Mouse (Mus musculus) intestine, postnatal 0 days (tissue): ENCODE data around the gene Sept9. TPM values are rescaled to one million over a fixed set of nuclear protein-coding genes. Genes with fewer than 3 reads are reported as not detected.

Experiments
- ATAC-seq: fragments of 200-750 bp; cut with Nextera tagmentation; 2 replicates; pipeline ENCODE4 v1.8.0; 2017; ENCODE audit warnings: mild to moderate bottlenecking, moderate TSS enrichment, moderate library complexity
- H3K27ac ChIP-seq: fragments of 300-500 bp; sonication (generic); 2 replicates; pipeline ENCODE4 v1.5.1; 2014; ENCODE audit warnings: mild to moderate bottlenecking, low read depth, low read length, moderate library complexity
- H3K27me3 ChIP-seq: fragments of 300-500 bp; sonication (generic); replicated peaks from 2 replicates; pipeline ENCODE4 v1.6.1; 2014; ENCODE audit warnings: low read length, mixed read lengths; ENCODE audit not compliant: control insufficient read depth, insufficient read depth
- H3K36me3 ChIP-seq: fragments of 300-500 bp; sonication (generic); 2 replicates; pipeline ENCODE4 v1.6.1; 2014; ENCODE audit warnings: mild to moderate bottlenecking, moderate library complexity; ENCODE audit not compliant: control insufficient read depth, insufficient read depth
- H3K4me1 ChIP-seq: fragments of 300-500 bp; sonication (generic); replicated peaks from 2 replicates; pipeline ENCODE4 v1.6.1; 2014; ENCODE audit warnings: antibody characterized with exemption, low read length, mixed read lengths; ENCODE audit not compliant: control insufficient read depth, insufficient read depth
- H3K4me2 ChIP-seq: fragments of 300-500 bp; sonication (generic); replicated peaks from 2 replicates; pipeline ENCODE4 v1.6.1; 2014; ENCODE audit warnings: low read depth, mild to moderate bottlenecking, moderate library complexity
- H3K4me3 ChIP-seq: fragments of 300-500 bp; sonication (generic); 2 replicates; pipeline ENCODE4 v1.5.1; 2014; ENCODE audit warnings: low read depth, low read length
- H3K9ac ChIP-seq: fragments of 300-500 bp; sonication (generic); 2 replicates; pipeline ENCODE4 v1.6.1; 2014; ENCODE audit warnings: mild to moderate bottlenecking, low read depth, low read length
- H3K9me3 ChIP-seq: fragments of 300-500 bp; sonication (generic); 2 replicates; pipeline ENCODE4 v1.6.1; 2016; ENCODE audit warnings: mixed run types; ENCODE audit not compliant: control insufficient read depth
- CTCF ChIP-seq: sonication (generic); IDR thresholded peaks from 2 replicates; pipeline ENCODE4 v1.5.1; 2016; ENCODE audit warnings: low read depth, mild to moderate bottlenecking, control low read depth, antibody characterized with exemption, moderate library complexity
- WGBS: fragments of 180-500 bp; shearing (Covaris S2); extraction: QIAGEN DNeasy Blood & Tissue Kit; methylation state at CpG from one replicate; pipeline ENCODE4 v1.1.7; 2014; 5-methylcytosine and 5-hydroxymethylcytosine counted together
- polyA plus RNA-seq: library from polyadenylated mRNA; unstranded; fragments of >200 nt; fragmentation: Nextera tagmentation; extraction: Ambion mirVana; gene quantifications from 2 replicates; pipeline ENCODE4 v1.2.1, GENCODE M21; 2015

Sept9 gene
- polyA plus RNA-seq, 1 experiment from 2014 or later = 74.5 TPM

DNA sequence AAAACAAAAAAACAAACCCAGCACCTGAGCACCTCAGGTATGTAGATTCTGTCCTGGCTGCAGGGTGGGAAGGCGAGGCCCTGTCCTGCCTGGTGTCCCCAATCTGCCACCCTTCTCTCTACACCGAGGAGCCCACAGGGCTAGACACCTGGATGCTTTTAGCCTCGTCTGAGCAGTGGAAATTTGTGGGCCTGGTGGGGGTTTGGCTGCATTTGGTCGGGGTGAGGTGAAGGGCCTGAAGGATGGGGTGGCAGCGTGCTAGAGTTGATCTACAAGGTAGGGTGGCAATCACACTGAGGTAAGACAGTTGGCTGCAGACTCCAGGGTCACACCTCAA lies 125.6 kb downstream of the Sept9 start:
- H3K36me3 ChIP-seq = no peaks in the 10 kb centered on the region

DNA sequence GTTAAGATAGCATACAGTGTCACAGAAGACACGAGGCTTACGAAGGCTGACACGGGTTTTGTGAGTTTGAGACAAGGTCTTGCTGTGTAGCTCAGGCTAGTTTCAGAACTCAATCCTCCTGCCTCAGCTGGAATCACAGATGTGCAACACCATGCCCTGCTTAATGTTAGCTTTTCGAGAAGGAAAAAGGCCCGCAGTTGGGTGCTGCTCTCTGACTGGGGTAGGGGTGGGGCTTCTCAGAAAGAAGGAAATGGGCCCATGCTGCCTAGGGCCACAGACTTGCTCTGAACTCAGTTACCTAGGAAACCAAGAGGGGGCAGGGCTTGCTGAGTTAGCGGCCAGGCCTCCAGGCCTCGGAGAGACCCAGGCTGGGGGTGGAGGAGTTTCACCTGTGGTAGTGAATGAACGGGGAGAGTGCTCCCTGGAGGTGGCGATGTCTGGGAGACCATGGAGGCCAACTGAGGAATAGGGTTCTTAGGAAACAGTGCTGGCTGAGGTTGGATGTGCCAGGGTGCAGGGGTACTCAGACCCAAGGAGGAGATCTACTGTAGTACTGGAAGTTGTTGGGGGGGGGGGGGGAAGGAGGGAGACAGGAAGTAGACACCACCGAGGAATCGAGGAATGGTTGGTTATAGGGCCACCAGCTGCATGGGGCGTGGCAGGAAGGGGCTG lies 126.1 kb downstream of the Sept9 start:
- H3K4me1 ChIP-seq = peaks cover 17% of the 10 kb centered on the region
- H3K4me3 ChIP-seq = no peak overlapping the region
- 36% methylated on average over 12 of the region's 12 CpGs for WGBS
- H3K36me3 ChIP-seq = no peaks in the 10 kb centered on the region
- no peak for ATAC-seq
- no peak overlapping the region for H3K27ac ChIP-seq
- TF ChIP-seq CTCF = no peak
- H3K27me3 ChIP-seq = no peaks in the 10 kb centered on the region
- no peak overlapping the region for H3K9ac ChIP-seq
- no peak overlapping the region for H3K4me2 ChIP-seq
- H3K9me3 ChIP-seq = no peaks in the 10 kb centered on the region

More for the DNA sequence above, 125.6 kb downstream of the Sept9 start:
- no peak overlapping the region for H3K4me2 ChIP-seq
- no peaks in the 10 kb centered on the region for H3K27me3 ChIP-seq
- no peak overlapping the region for H3K4me3 ChIP-seq
- 72% methylated on average over 5 of the region's 5 CpGs for WGBS
- H3K27ac ChIP-seq = no peak overlapping the region
- no peak overlapping the region for H3K9ac ChIP-seq
- TF ChIP-seq CTCF = no peak
- H3K4me1 ChIP-seq = peaks cover 21% of the 10 kb centered on the region
- no peak for ATAC-seq
- no peaks in the 10 kb centered on the region for H3K9me3 ChIP-seq

DNA sequence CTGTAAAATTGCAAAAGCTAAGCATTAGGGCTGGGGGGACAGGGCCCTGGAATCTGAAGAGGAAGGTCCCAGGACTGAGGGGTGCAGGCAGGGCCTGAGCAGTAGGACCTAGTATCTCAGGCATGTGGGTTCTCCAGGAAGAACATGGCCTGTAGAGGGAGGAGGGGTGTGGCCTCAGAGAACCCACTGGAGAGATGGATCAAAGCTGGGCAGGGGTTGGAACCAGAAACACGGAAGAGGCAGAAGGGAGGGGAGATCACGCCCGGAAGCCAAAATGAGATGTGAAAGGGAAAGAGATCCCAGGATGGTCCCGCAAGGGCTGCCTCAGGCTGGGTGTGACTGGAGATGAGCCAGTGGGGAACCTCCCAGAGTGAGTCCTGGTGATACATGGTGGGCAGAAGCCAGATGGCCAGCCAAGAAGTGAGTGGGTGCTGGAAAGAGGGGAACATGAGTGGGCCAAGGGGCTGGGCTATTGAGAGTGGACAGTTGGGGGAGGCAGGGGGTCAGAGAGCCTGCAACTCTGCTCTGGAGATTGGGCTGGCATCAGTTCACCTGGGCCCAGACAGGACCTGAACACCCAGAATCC lies 126.8 kb downstream of the Sept9 start:
- Histone ChIP-seq H3K4me3 (no peak overlapping the region), H3K4me1 (peaks cover 19% of the 10 kb centered on the region), H3K27me3 (no peaks in the 10 kb centered on the region), H3K36me3 (no peaks in the 10 kb centered on the region), H3K4me2 (no peak overlapping the region), H3K27ac (no peak overlapping the region), H3K9me3 (no peaks in the 10 kb centered on the region), H3K9ac (no peak overlapping the region)
- TF ChIP-seq CTCF = peak; percentile 64
- WGBS = 59% methylated on average over 4 of the region's 4 CpGs
- ATAC-seq = 0 out of 2 replicates have a peak, but pooled peaks have one; percentile 20

DNA sequence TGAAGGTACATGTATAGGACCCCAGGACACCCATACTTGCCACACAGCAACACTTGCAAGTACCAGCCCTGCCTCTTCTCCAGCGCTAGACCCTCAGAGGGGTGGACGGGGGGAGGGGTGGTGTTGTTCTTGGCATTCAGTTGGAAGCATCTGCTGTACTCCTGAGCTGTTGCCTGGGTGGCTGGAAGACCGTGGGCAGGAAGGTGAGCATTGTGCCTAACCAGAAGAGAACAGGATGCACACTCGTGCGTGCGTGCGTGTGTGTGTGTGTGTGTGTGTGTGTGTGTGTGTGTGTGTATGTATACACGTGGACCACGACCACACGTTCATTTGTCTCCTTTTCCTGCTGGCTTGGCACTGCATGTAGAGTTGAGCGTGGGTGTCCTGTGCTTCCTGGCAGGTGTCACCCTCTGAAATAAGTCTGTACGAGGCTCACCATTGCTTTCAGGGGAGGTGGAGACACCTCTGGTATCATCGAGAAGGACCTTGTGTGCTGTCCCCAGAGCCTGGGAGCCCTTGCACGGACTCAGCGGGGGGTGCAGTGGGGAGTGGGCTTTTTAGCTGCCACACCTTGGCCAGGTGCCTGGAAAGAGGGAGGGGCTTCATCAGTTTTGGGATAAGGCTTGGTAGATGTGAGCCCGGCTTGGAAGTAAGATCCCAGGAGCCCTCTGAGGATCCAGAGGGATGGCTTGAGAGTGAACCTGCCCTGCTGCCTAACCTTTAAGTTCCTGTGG lies 127.6 kb downstream of the Sept9 start:
- Histone ChIP-seq H3K27ac (no peak overlapping the region), H3K4me3 (no peak overlapping the region)

DNA sequence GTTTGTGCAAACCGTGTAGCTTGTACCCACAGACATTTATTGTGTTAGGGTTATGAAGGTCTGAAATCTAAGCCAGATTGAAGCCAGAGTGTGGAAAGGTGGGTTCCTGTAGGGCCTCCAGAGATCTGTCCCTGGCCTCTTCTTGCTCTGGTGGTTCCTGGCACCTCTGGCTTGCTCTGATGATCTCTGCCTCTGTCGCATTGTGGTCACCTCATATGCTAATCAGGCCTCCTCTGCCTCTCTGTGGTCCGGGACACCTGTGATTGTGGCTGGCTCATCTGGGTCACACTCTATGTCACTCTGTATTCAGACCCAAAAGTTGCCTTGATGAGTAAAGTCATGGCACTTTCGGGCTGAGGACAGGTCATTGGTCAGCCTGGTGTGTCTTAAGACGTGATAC lies 128.2 kb downstream of the Sept9 start:
- no peak for ATAC-seq
- no peak overlapping the region for H3K4me2 ChIP-seq
- H3K9ac ChIP-seq = no peak overlapping the region
- no peak overlapping the region for H3K4me3 ChIP-seq
- H3K36me3 ChIP-seq = no peaks in the 10 kb centered on the region
- H3K4me1 ChIP-seq = peaks cover 27% of the 10 kb centered on the region
- no peak for TF ChIP-seq CTCF
- H3K27me3 ChIP-seq = no peaks in the 10 kb centered on the region
- no peak overlapping the region for H3K27ac ChIP-seq
- 84% methylated on average over 5 of the region's 5 CpGs for WGBS
- no peaks in the 10 kb centered on the region for H3K9me3 ChIP-seq

More for the DNA sequence above, 127.6 kb downstream of the Sept9 start:
- no peak for TF ChIP-seq CTCF
- peaks cover 27% of the 10 kb centered on the region for H3K4me1 ChIP-seq
- no peak overlapping the region for H3K4me2 ChIP-seq
- no peak overlapping the region for H3K9ac ChIP-seq
- no peaks in the 10 kb centered on the region for H3K9me3 ChIP-seq
- 68% methylated on average over 16 of the region's 16 CpGs for WGBS
- no peaks in the 10 kb centered on the region for H3K27me3 ChIP-seq
- ATAC-seq = no peak
- no peaks in the 10 kb centered on the region for H3K36me3 ChIP-seq
